Mouse (Mus musculus) adrenal gland, adult 8-10 months (tissue): ENCODE data around the gene Axl. TPM values are rescaled to one million over a fixed set of nuclear protein-coding genes. Genes with fewer than 3 reads are reported as not detected.
"Not testable (repeated sequence)": the region's sequence is repeated elsewhere in the genome, so short reads cannot be mapped to it uniquely, and the experiment has no call there.

ENCODE experiments used
- DNase-seq: peaks from one replicate; pipeline ENCODE4 v3.0.0; 2022
- total RNA-seq, 4 experiments: library from RNA; stranded (reverse); gene quantifications; 2 replicates each; pipeline ENCODE4 v1.2.4; 2022

The Axl gene
- total RNA-seq, 4 experiments from 2014 or later: 51.4 to 73.8 (median 64.5) TPM

GRCm38 (mm10) chr7:25753643-25754438, 34.7 kb downstream of the Axl start:
- DNase-seq: no peak

GRCm38 (mm10) chr7:25753076-25753475, 35.4 kb downstream of the Axl start:
- no peak for DNase-seq

GRCm38 (mm10) chr7:25746844-25747243, 41.7 kb downstream of the Axl start:
- no peak for DNase-seq

DNA sequence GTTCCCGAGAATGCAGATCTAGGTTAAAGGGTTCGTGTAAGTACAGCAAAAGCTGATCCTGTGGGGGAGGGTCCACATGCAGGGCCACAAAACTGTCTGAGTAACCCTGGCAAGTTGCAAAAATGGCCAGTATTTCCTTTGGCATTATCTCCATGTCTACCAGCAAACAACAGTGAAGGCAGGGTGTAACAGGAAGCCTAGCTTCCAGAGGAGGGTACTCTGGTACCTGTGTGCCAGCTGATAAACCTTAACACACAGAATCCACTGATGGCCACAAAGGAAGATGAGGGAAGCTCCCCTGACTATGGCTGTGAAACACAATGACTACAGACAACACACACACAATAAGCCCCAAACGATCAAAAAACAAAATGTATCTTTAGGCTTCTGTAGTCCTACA, 50.2 kb downstream of the Axl start:
- DNase-seq: no peak

- DNase-seq: no peak
Observed at GRCm38 (mm10) chr7:25736920-25737319, 51.6 kb downstream of the Axl start.

- DNase-seq: no peak
Observed at GRCm38 (mm10) chr7:25734991-25735390, 53.5 kb downstream of the Axl start.

DNA sequence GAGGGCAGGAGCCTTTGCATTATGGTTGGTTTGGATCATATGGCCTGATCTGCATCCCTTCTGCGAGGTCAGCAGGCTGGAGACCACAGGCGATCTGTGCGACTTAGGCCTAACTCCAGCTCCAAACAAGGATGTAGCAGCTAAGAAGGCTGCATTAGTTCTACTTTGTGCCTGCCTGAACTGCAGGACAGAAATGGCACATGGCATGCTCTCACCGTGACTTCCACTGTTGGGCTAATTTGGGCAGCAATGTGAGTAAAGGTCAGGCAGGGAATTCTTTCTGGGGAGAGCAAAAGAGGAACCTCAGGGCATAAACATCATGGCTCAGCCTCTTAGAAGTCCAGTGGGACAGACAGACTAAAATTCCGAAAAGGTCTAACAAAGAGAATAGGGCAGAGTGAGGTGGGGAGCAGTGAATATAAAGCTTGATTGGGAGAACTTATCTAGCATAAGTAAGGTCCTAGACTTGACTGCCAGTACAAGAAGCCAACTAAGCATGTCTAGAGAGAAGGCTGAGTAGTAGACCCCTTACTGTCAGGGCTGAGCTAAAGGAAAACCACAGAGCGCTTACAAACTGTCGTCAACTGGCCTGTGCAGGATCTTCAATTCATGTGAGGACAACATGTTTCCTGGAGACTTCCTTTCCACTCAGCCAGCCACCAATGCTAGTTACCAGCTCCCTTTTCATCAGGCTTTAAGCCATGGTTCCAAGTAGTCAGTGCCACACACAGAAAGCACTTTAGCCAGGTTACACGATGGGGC, 57.0 kb downstream of the Axl start:
- DNase-seq: no peak

DNA sequence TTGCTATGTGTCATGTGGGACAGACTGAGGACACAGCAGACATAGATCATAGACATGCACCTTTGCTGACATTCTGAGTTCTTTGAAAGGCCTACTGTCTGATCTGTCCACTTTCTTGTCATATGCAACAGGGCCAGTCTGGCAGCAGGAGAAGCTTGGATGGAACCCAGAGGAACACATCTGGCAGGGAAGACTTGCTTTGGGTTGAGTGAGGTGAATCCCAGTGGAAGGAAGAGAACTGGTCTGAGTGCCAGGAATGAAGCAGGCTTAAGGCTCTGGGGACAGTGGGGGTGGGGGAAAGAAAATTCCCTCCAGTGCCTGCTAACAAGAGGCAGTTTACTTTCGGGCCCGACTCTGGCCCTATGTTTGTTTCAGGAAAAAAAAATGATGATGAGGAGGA, 58.6 kb downstream of the Axl start:
- DNase-seq: no peak

- DNase-seq: no peak
Observed at GRCm38 (mm10) chr7:25729396-25729795, 59.1 kb downstream of the Axl start.

DNA sequence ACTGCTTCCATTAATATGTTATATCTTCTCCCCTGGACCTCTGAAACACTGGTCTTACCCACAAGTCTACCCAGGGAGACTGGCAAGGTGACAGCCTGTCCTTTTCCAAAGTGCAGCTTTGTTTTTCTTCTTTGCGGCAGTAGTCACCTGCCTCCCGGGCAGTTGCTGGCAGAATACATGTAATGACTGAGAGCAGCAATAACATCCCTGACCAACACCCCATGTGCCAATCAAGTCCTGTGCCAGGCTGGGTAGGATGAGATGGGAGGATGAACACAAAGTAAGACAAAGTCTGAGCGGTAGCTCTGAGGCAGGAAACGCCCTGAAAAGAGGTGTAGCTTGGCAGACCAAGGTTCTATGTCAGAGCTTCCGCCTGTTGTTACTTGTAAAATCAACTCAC, 60.7 kb downstream of the Axl start:
- DNase-seq: no peak

DNA sequence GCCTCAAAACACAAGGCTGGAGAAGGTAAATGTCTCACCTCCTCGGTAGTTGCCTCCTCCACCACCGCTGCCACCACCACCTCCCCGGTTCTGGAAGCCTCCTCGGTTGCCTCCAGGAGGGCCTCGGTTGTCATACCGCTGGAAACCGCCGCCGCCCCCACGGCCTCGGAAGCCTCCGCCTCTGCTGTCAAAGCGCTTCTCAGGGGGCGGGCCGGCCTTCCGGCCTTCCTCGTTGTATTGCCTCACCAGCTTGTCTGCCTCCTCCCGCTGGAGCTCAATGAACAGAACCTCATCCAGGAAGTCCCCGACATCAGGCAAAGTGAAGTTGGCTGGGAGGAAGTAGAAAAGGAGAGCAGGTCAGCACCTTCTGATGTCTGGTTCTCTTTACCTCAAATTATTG, 62.6 kb downstream of the Axl start:
- DNase-seq: no peak

- DNase-seq: not testable (repeated sequence)
Observed at GRCm38 (mm10) chr7:25721776-25722175, 66.7 kb downstream of the Axl start.

DNA sequence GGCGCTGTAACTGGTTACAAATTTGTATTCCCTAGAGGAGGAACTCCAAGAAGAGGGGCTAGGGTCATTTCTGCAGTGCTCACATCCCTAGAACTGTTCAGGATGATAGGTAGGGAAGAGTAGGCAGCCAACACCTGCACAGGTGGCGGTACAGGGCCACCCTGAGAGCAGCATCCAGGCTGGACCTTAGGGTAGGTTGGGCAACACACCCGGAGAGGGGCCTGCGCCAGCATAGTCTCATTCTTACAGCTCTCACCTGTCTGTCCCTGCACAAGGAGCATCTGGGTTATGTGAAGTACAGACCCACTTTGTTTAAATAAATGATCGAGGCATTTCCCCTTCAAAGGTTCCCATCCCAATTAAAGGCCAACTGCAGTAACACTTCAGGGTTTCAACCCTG, 67.7 kb downstream of the Axl start:
- DNase-seq: no peak

DNA sequence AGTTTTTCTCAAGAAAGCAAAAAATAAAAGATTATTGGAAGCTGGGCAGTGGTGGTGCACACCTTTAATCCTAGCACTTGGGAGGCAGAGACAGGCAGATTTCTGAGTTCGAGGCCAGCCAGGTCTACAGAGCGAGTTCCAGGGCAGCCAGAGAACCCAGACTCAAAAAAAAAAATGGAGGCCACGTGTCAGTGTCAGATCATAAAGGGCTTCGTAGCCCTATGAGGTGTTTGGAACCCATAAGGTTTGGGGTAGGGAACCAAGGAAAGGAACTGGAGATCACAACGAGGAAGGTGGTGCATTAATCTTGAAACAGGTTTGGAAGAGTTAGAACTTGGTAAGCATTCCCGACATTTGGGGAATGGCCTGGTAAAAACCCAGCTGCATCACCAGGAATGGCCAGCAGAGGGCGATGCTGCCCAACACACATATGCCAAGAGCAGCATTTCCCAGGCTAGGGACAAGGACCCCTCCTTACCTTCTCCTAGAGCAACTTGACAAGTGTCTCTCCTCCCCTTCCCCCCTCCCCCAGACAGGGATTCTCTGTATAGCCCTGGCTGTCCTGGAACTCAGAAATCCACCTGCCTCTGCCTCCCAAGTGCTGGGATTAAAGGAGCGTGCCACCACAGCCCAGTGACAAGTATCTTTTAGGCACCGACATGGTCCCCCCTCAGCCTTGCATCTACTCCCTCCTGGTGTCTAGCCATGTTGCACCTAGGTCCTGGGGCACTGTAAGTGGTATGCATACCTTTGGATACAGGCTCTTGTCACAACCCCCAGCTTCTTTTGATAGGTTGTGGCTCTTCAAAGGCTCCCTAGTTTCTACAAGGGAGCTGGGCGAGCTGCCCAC, 68.5 kb downstream of the Axl start:
- peak; percentile 56 for DNase-seq

DNA sequence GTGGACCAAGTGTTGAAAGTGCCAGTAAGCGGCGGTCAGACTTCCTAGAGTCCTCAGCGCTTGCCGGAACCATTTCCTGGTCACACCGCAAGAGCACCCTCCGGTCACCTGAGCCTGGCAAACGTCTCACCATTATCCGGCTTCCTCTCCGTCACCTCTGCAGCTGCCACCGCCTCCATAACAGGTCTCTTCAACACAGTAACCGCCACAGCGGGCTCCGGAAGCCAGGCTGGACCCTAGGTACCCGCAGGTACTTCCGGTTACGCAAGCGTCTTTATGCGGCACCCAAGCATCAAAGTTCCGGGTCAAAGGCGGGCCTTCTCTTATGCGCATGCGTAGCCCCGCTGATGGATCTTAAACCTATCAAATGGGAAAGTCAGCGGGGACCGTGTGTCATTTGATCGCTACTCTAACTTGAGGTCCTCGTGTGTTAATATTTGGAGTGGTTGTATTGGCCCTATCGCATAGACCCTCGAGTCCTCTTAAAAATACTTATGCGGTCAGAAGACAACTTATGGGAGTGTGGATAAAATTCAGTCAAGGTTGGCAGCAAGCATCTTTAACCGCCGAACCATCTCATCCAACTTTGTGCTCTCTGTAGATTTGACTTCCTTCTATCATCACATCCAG, 69.6 kb downstream of the Axl start, which contains the start of gene Ccdc97:
Gene Ccdc97, minus strand, starts transcription at position 301 of the 630 bp plus-strand sequence.
- DNase-seq: peak; percentile 92

DNA sequence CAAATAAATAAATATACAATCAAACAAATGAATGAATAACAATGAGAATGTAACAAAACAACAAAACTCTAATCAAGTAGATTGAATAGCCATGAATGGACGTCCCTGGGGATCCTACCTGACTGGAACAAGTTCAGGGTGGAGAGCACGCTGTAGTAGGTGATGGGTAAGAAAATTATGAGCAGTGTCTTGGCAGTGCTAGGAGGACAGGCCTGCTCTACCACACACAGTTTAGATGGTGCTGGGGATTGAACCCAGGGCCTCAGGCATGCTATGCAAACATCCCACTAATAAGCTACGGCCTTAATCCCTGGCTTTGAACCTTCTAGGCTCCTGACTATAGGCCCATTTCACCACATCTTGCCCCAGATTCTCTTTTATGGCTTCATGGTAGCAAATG, 71.0 kb downstream of the Axl start:
- DNase-seq: no peak

- no peak for DNase-seq
Observed at GRCm38 (mm10) chr7:25715731-25716271, 72.7 kb downstream of the Axl start.

DNA sequence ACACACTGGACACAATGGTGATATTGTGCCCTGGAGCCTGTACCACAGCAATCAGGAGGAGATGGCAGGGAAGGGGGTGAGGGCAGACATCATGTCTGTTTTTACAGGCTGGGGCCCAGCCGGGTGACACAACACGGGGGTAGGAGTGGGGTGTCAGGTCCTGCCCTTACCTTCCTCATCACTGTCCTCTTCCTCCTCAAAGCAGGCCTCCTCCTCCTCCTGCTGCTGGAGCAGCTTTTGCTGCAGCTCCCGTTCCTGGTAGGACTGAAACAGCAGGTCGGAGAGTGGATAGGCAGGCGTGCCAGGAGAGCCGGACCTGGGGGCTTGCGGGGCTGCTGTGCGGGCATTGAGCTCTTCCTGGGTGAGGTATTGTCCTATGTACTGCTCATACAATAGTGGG, 73.9 kb downstream of the Axl start:
- DNase-seq: no peak

DNA sequence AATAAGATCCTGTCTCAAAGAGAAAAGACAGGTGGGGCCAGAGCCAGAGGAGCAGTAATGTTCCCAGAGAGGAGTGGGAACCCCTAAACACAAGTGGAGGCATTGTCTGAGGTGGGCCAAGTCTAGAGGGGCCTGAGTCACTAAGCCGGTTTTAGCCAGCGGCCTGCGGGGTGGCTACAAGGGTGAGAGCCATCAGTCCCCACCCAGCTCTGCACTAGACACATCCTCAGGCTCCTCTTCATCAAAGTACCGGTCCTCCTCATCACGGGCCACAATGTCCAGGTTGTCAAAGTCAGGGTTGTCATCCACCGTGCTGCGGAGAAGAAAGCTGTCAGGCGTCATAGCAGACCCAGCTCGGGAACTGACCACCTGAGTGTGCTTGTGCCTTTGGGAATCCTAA, 75.7 kb downstream of the Axl start:
- no peak for DNase-seq

GRCm38 (mm10) chr7:25711731-25712197, 76.7 kb downstream of the Axl start:
- DNase-seq: no peak

DNA sequence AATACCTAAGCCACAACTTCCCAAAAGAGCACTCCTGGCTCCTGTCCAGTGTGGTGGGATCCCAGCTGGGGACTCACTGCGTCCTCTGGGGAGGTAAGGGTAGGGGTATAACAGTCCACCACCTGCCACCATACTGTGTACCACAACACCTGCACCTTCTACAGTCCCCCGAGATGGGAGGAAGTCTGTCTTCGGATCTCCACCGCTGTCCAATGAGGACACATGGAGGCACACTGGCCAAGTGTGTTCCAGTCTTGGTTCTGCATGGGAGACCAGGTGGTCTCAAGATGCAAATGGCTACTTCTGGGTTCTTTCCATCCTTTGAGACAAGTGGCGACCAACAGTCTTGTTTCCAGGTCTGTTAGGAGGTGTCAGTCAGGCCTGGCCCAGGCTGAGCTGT, 77.3 kb downstream of the Axl start:
- DNase-seq: no peak

GRCm38 (mm10) chr7:25710519-25711130, 77.9 kb downstream of the Axl start:
- DNase-seq: no peak
